Mouse (Mus musculus) lung, postnatal 10 days (tissue): ENCODE data around the gene Pym1.
"Not testable (repeated sequence)": the region's sequence is repeated elsewhere in the genome, so short reads cannot be mapped to it uniquely, and the experiment has no call there.

ENCODE experiments used
- DNase-seq: peaks from one replicate; pipeline ENCODE4 v3.0.0; 2021

Pym1 gene

DNA sequence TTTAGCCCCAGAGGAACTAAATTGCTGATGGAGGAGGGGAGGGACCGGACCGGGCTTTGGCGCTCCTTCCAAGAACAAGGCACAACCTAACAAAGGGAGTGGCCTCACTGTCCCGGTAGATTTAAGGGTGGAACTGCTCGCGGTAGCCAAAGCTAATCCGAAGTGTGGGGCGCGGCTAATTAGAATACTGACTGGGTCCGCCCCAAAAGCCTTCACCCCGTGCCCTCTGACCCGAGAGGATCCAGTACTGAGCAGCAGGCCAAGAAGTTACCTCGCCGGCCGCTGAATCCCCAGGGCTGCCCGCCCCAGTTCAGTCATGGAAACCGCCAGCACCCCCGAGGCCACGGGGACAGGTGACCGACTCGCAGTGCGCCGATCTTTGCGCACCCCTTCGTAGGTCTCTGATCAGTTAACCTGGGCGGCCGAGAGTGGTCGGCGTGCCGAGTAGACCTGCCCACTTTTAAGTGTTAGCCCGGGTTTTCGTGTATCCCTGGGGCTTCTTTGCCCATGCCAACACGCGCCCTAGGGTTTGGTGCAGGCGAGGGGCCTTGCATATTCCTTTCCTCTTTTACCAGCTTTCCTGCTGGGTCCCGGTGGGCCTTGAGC is at the start of gene Pym1:
Gene Pym1 (plus strand): TSS at position 244 of the 606 bp plus-strand sequence.
- DNase-seq: peak; percentile 89

DNA sequence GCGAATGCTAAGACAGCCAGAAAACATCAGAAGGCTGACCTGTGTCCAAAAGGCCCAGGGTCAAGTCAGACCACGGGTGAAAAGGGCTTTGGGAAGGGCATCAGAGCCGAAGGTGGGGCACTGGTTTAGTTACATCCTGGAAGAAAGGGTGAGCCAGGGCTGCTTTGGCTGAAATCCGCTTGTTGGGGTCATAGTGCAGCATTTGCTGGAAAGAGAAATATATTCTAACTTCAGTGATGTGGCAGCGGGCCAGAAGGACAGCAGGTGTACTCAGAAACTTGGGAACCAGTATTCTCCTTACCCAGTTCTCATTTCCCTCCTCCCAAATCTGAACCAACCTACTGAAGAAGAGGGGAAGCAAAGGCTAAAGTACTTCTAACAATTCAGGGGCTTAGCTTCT is 48.7 kb upstream of the Pym1 start:
- DNase-seq: no peak

DNA sequence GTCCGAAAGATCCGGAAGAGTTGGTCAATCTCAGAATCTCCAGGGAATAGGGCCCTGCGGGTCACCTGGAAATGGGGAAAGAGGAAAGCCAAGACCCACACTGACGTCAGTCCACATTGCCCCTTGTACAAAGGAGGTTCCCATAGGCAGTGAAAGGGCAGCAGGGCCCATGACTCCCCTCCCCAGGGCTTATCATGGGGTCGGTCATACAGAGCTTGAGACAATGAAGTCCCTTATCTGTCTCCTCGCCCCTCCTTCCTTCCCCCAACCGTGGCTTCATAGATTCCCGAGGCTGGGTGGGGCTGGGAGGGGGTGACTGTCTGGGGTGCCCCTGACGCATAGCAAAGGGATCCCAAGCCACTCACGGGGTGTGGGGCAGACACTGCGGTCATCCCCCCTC is 48.1 kb upstream of the Pym1 start:
- no peak for DNase-seq

DNA sequence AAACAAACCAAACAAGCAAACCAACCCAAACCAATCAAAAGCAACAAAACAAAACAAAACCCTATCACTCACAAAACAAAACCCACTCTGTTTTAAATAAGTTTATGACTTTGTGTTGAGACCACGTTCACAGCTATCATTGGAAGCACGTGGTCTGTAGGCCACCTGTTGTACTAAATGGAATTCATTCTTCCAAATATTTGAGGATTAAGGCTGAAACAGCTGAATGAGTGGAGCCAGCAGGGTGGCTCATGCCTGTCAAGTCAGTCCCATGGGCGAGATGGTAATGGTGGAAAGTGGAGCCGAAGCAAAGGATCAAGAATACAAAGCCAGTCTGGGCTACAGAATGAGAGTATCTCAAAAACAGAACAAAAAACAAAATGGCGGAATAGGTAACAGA is 47.0 kb upstream of the Pym1 start:
- DNase-seq: no peak

DNA sequence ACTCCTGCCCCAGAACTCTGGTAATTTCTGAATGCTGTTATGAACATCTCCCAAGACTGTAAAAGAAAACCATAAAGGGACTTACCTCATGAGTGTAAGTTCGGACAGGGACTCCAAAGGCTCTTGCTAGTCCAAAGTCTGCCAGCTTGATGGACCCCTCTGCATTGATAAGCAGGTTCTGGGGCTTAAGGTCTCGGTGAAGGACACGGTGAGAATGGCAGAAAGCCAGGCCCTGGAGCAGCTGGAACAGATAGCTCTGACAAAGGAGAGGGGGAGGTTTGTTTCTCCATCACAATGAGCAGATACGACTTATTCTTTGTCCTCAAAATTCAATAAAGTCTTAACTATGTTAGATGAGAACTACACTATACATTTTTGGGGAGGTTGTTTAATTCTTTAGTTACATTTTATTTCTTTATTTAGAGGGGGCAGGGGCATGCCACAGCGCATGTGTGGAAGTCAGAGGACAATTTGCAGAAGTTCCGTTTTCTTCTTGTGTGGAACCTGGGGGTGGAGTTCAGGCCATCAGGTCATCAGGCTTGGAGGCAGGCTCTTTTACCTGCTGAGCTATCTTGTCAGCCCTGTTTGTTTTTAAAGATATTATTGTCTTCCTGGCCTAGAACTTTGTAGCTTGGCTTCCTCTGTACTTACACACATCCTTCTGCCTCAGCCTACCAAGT is 45.2 kb upstream of the Pym1 start:
- DNase-seq: no peak

DNA sequence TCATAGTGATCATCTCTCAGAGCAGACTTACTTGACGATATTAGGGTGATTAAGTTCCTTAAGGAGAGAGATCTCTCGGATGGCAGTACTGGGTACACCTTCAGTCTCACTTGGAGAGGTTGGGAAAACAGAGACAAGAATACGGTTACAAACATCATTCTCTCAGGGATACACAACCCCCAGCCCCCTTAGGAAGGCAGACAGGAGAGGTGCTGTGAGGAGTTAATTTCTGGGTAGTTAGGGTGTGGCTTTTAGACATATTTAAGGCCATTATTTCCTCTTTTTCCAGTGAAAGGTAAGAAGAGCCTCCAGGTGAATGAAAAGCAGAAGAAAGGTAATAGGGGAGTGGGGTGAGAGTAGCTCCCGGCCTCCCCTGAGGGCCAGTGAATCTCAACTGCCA is 43.8 kb upstream of the Pym1 start, which contains the start of gene Pmel:
Gene Pmel (plus strand): TSS at position 301 of the 400 bp plus-strand sequence.
- DNase-seq: no peak

DNA sequence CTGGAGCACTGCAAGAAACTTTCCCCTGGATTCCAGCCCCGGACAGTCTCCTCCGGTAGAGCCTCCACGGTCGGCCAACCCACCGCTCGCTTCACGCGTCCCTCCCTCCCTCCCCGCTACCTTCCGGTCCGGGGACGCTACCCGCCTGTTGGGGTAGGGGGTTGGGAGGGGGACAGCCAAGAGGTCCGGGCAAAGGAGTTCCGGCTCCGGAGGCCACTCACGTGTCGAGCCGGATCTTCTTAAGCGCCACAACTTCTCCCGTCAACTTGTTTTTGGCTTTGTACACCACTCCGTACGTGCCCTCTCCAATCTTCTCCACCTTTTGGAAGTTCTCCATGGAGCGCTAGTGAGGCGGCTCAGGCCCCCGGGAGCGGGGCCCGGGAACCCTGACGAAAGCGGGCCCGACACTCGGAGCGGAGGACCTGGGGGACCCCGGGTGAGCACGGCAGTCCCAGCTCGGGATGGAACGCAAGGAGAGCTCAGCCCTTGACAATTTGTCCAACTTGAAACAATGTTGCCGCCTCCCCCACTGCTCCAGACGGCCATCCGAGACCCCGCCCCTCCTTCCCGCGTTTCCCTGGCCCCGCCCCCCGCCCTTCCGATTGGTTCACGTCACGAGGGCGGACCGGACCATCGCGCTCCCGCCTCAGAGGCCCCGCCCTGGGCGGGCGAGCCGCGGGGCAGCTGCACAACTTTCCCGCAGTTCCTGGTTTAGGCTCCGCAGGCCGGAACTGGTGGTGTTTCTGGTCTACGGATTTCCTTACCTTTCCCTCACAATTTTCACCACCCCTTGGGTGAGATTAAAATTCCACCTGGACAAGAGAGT is 43.0 kb upstream of the Pym1 start, which contains the start of gene Cdk2:
Gene Cdk2 (minus strand): TSS at position 541 of the 826 bp plus-strand sequence.
- peak; percentile 95 for DNase-seq

DNA sequence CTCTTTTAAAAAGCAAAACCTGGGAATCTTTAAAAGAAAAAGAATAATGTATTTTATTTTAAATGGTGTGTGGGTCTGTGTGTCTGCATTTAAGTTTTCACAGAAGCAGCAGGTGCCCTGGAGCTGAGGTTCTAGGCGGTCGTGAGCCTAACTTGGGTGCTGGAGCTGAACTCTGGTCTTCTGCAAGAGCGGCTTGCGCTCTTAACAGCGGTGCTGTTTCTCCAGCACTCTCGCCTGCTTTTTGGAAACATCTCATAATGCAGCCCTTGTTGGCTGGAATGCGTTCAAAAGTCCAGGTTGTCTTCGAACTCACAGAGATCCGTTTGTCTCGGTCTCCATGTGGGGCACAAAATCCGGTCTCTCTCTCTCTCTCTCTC is 42.4 kb upstream of the Pym1 start:
- DNase-seq: peak; percentile 27

DNA sequence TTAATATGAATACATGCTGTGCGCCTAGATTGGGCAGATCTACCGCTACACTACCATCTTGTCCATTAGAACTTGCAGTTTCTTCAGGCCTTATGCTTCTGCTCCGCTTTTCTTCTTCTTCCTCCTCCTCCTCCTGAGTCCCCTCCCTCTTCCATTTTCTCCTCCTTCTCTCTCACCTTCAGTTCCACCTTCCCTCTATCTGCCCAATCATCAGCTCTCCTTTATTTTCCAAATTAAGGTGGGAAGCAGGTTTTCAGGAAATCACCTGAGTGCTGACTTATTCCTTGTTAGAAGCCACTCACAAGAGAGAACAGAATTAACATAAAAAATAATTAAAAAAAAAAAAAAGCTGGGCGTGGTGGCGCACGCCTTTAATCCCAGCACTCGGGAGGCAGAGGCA is 36.4 kb upstream of the Pym1 start:
- not testable (repeated sequence) for DNase-seq

DNA sequence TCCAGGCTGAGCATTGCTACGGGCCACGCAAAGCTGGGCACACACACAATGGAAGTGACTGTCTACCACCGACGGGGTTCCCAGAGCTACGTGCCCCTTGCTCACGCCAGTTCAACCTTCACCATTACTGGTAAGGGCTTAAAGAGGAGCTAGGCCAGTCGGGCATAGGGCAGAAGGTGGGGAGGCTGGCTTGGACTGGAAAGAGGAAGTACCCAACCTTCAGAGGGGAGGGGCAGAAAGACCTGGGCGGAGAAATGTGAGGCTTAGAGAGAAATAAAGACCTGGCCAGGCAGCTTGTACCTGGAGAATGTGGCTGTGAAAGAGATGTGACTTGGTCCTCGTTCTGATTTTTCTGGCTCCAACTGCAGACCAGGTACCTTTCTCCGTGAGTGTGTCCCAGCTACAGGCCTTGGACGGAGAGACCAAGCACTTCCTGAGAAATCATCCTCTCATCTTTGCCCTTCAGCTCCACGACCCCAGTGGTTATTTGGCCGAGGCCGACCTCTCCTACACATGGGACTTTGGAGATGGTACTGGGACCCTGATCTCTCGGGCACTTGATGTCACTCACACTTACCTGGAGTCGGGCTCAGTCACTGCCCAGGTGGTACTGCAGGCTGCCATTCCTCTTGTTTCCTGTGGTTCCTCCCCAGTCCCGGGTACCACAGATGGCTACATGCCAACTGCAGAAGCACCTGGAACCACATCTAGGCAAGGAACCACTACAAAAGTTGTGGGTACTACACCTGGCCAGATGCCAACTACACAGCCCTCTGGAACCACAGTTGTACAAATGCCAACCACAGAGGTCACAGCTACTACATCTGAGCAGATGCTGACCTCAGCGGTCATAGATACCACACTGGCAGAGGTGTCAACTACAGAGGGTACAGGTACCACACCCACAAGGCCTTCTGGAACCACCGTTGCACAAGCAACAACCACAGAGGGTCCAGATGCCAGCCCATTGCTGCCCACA is 31.8 kb upstream of the Pym1 start:
- DNase-seq: peak; percentile 27

DNA sequence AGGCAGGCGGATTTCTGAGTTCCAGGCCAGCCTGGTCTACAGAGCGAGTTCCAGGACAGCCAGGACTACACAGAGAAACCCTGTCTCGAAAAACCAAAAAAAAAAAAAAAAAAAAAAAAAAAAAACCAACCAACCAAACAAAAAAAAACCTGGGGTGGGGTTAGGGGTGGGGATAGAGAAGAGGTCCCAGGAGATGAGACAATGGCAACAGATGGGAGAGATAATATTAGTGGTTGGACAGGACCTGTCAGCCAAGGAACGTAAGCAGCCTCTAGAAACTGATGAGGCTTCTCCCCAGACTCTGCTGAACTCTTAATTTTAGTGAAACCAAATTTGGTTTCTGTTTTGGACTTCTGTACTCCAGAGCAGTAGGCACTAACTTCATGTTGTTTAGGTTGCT is 22.2 kb upstream of the Pym1 start:
- not testable (repeated sequence) for DNase-seq

DNA sequence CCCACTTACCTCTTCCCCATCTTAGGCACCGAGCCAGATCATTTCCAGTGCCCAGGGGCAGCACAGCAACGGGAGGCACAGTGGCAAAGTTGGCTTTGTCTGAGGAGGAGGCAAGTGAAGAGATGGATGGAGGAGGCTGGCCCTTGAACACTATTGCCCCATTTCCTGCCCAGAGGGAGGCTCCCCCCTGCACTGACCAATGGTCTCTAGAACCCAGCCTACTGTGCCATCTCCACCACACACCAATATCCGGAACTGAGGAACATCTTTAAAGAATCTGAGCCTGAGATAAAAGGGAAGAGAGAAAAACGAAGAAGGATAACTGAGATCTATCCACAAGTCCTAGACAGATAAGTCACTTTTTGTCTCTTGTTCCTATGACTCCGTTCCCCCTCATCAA is 19.6 kb upstream of the Pym1 start:
- no peak for DNase-seq

DNA sequence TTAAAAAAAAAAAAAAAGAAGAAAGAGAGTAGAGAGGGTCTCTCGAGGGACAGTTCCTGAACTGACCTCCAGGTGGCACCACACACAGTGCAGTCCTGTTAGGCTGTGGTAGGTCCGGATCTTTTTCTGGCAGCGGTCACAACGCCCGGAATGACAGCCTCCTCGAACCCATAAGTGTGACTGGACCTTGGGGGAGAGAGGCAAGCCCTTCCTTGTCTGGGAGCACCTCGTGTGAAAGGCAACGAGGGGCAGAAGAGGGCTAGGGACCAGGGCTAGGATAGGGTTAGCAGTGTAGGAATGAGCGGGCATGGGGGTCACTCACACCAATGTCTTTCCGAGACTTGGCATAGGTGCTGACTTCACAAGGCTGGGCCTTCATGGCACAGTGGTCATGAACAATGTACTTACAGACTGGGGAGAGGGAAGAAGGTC is 16.7 kb upstream of the Pym1 start:
- DNase-seq: peak; percentile 89

DNA sequence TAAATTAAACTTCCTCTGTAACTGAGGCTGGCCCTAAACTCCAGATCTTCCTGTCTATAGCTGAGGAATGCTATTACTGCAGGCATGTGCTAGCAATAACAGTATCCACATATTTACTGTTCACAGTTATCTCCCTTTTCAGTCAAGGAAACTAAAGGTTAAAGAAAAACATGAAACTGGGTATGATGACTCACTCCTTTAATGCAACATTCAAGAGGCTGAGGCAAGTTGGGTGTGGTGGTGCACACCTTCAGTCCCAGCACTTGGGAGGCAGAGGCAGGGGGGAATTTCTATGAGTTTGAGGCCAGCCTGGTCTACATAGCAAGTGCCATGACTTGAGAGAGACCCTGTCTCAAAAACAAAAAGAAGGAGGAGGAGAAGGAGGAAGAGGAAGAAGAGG is 15.7 kb upstream of the Pym1 start:
- DNase-seq: no peak

DNA sequence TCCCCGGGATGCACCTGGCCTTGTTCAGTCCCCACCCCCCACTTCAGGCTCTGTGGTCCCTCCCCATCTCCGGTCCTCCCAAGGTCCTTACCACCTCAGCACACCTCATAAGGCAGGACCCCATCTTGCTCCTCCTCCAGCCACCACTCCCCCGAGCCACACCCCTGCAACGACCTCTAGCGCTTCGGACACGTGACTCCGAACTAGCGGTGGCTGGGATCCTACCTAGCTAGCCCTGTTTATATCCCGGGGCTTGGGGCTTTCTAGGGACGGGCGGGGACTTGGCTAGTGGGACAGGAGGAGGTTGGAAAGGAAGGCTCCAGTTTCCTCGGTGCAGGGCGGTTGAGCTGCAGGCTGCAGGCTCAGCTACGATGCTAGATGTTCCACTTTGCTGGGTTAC is 10.3 kb upstream of the Pym1 start:
- DNase-seq: peak; percentile 27

DNA sequence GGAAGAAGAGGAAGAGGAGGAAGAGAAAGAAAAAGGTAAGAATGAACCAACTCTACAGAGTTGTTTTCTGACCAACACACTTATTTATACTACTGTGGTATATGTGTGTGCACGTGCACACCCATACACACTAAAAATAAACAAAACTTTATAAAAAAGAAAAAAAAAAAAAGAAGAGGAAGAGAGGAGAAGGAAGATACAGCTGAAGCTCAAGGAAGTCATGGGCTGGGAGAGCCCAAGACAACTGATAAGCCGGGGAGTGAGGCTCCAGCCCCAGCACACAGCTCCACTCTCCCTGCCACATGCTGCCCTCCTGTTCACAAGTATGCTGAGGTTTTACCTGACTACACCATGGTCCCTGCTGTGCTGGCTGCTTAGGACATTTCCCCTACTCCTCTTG is 7.4 kb upstream of the Pym1 start:
- no peak for DNase-seq

DNA sequence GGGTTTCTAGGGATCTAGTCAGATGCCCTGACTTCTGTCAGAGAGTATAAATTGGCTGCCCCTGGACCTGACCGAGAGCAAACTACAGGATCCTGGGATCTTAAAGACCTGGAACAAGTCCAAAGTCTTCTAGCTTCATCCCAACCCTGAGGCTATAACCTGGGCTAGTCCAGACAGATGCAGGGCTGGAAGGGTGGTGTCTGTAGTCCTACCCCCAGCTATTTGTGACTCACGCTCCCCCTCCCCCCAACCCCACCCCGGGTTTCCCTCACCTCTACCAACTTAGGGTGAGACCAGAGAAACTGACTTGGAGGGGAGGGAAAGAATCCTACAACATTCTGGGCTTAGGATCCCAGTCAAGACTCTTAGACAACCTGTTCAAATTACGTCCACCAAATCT is 5.1 kb upstream of the Pym1 start:
- DNase-seq: no peak

DNA sequence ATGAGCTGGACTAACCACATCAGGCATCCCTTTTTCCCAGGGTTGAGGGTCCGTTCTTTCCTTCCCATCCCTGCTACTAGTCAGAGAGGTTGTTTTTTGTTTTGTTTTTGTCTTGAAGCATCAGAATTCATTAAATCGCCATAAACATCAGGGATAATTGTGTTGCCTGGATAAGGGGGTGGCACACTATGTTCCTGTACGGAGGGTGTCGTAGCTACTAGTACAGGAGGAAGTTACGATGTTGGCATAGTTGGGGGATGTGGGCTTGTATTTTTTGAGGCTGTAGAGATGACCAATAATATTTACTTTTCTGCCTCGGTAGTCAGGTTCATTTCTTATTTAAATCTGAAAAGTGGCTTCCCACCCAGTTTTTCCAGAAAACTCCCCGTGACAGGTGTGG is 4.5 kb upstream of the Pym1 start:
- peak; percentile 9 for DNase-seq

DNA sequence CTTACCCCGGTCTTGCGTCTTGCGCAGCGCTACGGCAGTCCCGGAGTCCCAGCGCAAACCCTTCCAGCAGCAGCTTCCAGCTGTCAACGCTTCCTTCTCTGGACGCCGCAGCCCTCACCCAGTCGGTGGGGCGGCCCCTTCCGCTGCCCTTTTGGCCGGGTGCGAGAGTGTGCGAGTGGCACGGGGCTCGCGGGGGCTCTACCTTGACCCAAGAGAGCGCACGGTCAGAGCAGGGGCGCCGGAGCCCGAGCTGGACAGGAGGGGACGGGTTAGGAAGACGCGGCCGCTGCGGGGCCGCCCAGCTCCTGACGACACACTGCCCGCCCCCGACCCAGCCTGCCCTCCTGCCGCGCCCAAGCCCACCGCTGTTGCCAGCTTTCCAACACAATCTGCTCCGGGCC is 3.9 kb upstream of the Pym1 start:
- peak; percentile 78 for DNase-seq

DNA sequence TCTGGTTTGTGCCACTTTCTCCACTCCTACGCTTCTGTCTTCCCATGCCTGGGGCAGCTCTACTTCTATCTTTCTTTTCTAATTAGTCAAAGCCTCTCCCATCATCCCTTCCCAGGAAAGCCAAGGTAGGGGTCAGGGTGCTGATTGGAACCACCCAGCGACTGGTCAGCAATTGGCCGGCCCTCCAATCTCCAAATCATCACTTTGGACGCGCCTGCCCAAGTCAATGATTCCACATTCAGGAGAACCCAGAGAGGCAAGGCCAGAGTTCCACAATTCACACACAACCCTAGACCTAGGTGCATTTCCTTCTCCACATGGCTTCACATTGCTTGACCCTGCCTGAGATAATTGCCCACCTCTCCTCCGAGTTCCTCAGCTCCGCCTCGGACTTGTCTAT is 3.5 kb upstream of the Pym1 start:
- no peak for DNase-seq

DNA sequence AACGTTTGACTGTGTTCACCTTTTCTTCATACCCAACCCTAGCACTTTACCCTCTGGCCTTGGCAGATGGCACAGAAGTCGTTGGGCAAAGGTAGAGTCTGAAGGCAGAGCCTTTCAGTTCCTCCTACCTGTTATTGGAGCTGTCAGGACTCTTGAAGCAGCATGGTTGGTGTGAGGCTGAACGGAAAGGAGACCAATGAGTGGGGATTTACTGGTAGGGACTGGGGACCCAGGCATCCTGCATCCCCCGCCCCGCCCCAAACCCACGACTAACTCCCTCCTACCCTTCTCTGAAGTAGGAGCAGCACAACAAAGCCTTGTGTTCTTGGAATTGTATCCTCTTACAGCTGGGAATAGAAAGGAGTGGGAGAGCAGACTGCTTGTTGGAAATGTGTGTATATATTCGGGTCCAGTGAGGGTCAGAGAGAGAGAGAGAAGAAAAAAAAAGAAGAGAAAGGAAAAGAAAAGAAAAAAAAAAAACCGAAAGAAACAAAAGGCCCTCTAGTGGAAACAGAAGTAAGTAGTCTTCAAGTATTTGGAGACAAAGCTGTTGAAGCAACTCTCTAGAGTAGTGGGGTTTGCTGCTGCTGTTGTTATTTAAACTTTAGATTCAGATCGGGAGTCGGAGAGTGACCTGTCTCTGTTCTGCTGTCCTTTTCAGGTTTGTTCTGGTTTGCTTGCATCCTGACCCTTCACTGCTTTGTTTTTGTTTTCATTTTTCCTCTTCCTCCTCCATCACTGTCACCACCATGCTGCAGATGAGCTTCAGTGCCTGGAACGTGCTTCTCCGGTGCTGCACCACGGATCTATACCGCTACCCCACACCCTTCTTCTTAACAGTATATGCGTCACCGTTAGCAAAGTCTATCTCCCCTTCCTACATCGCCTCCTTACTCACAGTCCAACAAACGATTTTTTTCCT is 2.7 kb upstream of the Pym1 start, which contains the start of gene Dgka:
Gene Dgka (minus strand): TSS at position 176 of the 922 bp plus-strand sequence.
- DNase-seq: peak; percentile 53
